Mouse (Mus musculus): Measurements from ENCODE around the gene Crk. TPM values are rescaled to one million over a fixed set of nuclear protein-coding genes. Genes with fewer than 3 reads are reported as not detected.

Gene Crk
- total and polyA plus RNA-seq, 3 experiments = 37.8 to 44.6 (median 39.9) TPM

- H3K4me2 ChIP-seq (ENCODE audit: insufficient read depth, low read depth, poor library complexity, severe bottlenecking) = peak within 1 kb of the TSS; percentile 52
- H3K9me3 ChIP-seq (replicated peaks; ENCODE audit: low read length) = no peaks in the 10 kb centered on the region
- H3K27ac ChIP-seq (ENCODE audit: insufficient read depth, low read depth) = peak within 1 kb of the TSS; percentile 56
- in situ Hi-C loops (cut with MboI; ENCODE audit: low pct_ligation_motif_present, low pct_unique_long_range_greater_than_20kb, low sequenced_read_pairs) (no loop called here), dilution Hi-C loops (cut with MboI; ENCODE audit: extremely low pct_ligation_motif_present, extremely low pct_unique_long_range_greater_than_20kb, low sequenced_read_pairs) (no loop called here)
- H3K27me3 ChIP-seq (replicated peaks) = no peaks in the 10 kb centered on the region
- TF ChIP-seq ELF1 (IDR thresholded peaks at IDR 0.05; ENCODE audit: low read depth, low read length) (peak; percentile 55), IRF4 (IDR thresholded peaks at IDR 0.05; ENCODE audit: low read depth, low read length) (peak; percentile 10; the same call in 1 of the 2 replicates), TCF12 (IDR thresholded peaks at IDR 0.05; ENCODE audit: low read depth, low read length) (no peak), POLR2A (IDR thresholded peaks at IDR 0.05; ENCODE audit: low read depth, low read length) (peak; percentile 63), E2F4 (IDR thresholded peaks at IDR 0.05; ENCODE audit: insufficient replicate concordance, low read depth, low read length) (no peak), MAFK (IDR thresholded peaks at IDR 0.05; ENCODE audit: insufficient replicate concordance, low read length) (no peak), POLR2AphosphoS2 (IDR thresholded peaks at IDR 0.05; ENCODE audit: low read depth, low read length) (no peak), TBP (conservative IDR thresholded peaks at IDR 0.05; ENCODE audit: low read depth, low read length) (0 out of 2 replicates have a peak, but pooled peaks have one; percentile 27), ZKSCAN1 (IDR thresholded peaks at IDR 0.05; ENCODE audit: borderline replicate concordance, low read depth, low read length) (no peak), NELFE (IDR thresholded peaks at IDR 0.05; ENCODE audit: low read depth, low read length) (peak; percentile 38; the same call in 1 of the 2 replicates)
- H3K4me1 ChIP-seq (ENCODE audit: control insufficient read depth in 1 of 2, insufficient read depth in 2 of 2) = peaks cover 6 to 50% of the 10 kb centered on the region in 2 experiments; a peak in 3 of 4 replicates
- peaks cover 16 to 34% of the 10 kb centered on the region in 2 experiments for H3K36me3 ChIP-seq (replicated peaks in 1 of 2; ENCODE audit: control insufficient read depth in 1 of 2, insufficient read depth in 1 of 2, low read length in 1 of 2)
- peaks cover 16% of the 10 kb centered on the region for H3K79me2 ChIP-seq (replicated peaks; ENCODE audit: control insufficient read depth, extremely low read depth, insufficient read depth, poor library complexity, severe bottlenecking)
- H3K9ac ChIP-seq (ENCODE audit: insufficient read depth, low read depth) = peak within 1 kb of the TSS; percentile 86
- H3K4me3 ChIP-seq (replicated peaks in 1 of 3; ENCODE audit: low read depth in 2 of 3, low read length in 2 of 3, poor library complexity in 1 of 3) = peak within 1 kb of the TSS; percentile 62 to 97 (median 83)
- DNase-seq (ENCODE audit: extremely low read depth) = peak; percentile 39
Observed at GRCm38 (mm10) chr11:75650311-75650710, 28.7 kb upstream of the Crk start, which contains the start of gene Myo1c. Gene Myo1c (plus strand): TSS chr11:75650504.

DNA sequence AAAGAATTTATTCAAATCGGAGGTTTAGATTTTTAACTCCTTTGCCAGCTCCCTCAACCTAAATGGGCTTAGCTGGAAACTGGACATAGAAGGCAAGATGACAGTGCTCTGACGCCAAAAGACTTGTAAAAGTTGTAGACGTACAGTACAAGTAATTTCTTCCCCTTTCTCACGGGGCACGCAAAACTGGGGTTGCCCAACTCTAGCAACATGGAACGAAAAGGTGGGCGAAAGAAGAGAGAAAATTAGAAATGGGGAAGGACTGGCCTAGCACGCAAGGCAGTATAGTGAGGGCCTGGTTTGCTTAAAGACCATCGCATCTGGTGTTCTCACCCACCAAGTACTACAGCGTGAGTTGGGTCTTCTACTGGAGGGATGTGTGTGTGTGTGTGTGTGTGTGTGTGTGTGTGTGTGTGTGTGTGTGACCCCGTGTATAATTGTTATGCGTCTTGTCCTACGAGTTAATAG lies 28.1 kb upstream of the Crk start:
- peaks cover 14 to 28% of the 10 kb centered on the region in 2 experiments for H3K36me3 ChIP-seq (replicated peaks in 1 of 2; ENCODE audit: control insufficient read depth in 1 of 2, insufficient read depth in 1 of 2, low read length in 1 of 2)
- DNase-seq (ENCODE audit: extremely low read depth) = peak; percentile 48
- dilution Hi-C loops (cut with MboI; ENCODE audit: extremely low pct_ligation_motif_present, extremely low pct_unique_long_range_greater_than_20kb, low sequenced_read_pairs) (no loop called here), in situ Hi-C loops (cut with MboI; ENCODE audit: low pct_ligation_motif_present, low pct_unique_long_range_greater_than_20kb, low sequenced_read_pairs) (no loop called here)
- no peaks in the 10 kb centered on the region for H3K27me3 ChIP-seq (replicated peaks)
- H3K4me2 ChIP-seq (ENCODE audit: insufficient read depth, low read depth, poor library complexity, severe bottlenecking) = peak overlapping the region; percentile 52
- peak overlapping the region; percentile 56 for H3K27ac ChIP-seq (ENCODE audit: insufficient read depth, low read depth)
- peaks cover 16% of the 10 kb centered on the region for H3K79me2 ChIP-seq (replicated peaks; ENCODE audit: control insufficient read depth, extremely low read depth, insufficient read depth, poor library complexity, severe bottlenecking)
- peak; percentile 58; the same call in 1 of the 2 replicates for TF ChIP-seq IRF4 (IDR thresholded peaks at IDR 0.05; ENCODE audit: low read depth, low read length)
- TF ChIP-seq SIN3A (IDR thresholded peaks at IDR 0.05; ENCODE audit: low read length) = peak; percentile 78; the same call in 1 of the 2 replicates
- TF ChIP-seq SMC3 (IDR thresholded peaks at IDR 0.05; ENCODE audit: low read depth, low read length) = no peak
- TF ChIP-seq MEF2A (IDR thresholded peaks at IDR 0.05; ENCODE audit: borderline replicate concordance, low read depth, low read length) = peak; percentile 28; the same call in 1 of the 2 replicates
- TF ChIP-seq EP300 (IDR thresholded peaks at IDR 0.05; ENCODE audit: low read length) = peak; percentile 37; the same call in 1 of the 2 replicates
- TF ChIP-seq NRF1 (IDR thresholded peaks at IDR 0.05; ENCODE audit: low read depth, low read length) = no peak
- peak; percentile 78 for TF ChIP-seq MAZ (IDR thresholded peaks at IDR 0.05; ENCODE audit: low read depth, low read length)
- 0 out of 2 replicates have a peak, but pooled peaks have one; percentile 77 for TF ChIP-seq NELFE (IDR thresholded peaks at IDR 0.05; ENCODE audit: low read depth, low read length)
- TF ChIP-seq MAFK (IDR thresholded peaks at IDR 0.05; ENCODE audit: insufficient replicate concordance, low read length) = 0 out of 2 replicates have a peak, but pooled peaks have one; percentile 15
- peak; percentile 94 for TF ChIP-seq CHD1 (IDR thresholded peaks at IDR 0.05; ENCODE audit: low read depth, low read length)
- peak; percentile 25; the same call in 1 of the 2 replicates for TF ChIP-seq ZNF384 (IDR thresholded peaks at IDR 0.05; ENCODE audit: low read depth, low read length)
- TF ChIP-seq JUN (IDR thresholded peaks at IDR 0.05; ENCODE audit: insufficient read depth, low read depth, low read length) = no peak
- peak; percentile 62; the same call in 1 of the 2 replicates for TF ChIP-seq KAT2A (IDR thresholded peaks at IDR 0.05; ENCODE audit: insufficient replicate concordance, low read length)
- no peaks in the 10 kb centered on the region for H3K9me3 ChIP-seq (replicated peaks; ENCODE audit: low read length)
- peaks cover 6 to 46% of the 10 kb centered on the region in 2 experiments; a peak in 3 of 4 replicates for H3K4me1 ChIP-seq (ENCODE audit: control insufficient read depth in 1 of 2, insufficient read depth in 2 of 2)
- peak overlapping the region; percentile 62 to 97 (median 83) for H3K4me3 ChIP-seq (replicated peaks in 1 of 3; ENCODE audit: low read depth in 2 of 3, low read length in 2 of 3, poor library complexity in 1 of 3)
- peak overlapping the region; percentile 86 for H3K9ac ChIP-seq (ENCODE audit: insufficient read depth, low read depth)

Measured in CH12.LX (cell line).